Mouse (Mus musculus) ES-E14 (cell line): ENCODE measurements around the gene a. TPM values are rescaled to one million over a fixed set of nuclear protein-coding genes. Genes with fewer than 3 reads are reported as not detected.

ENCODE experiments used
- DNase-seq: peaks from one replicate; pipeline ENCODE4 v3.0.0-alpha.2; 2013; ENCODE audit warnings: low read depth, low spot score
- H3K27ac ChIP-seq: 2 replicates; pipeline ENCODE4 v1.5.1; 2012; ENCODE audit warnings: low read depth, mild to moderate bottlenecking, low read length, moderate library complexity, mixed read lengths; ENCODE audit not compliant: poor library complexity, insufficient read depth, severe bottlenecking
- H3K36me3 ChIP-seq: 2 replicates; pipeline ENCODE4 v1.6.1; 2012; ENCODE audit warnings: mild to moderate bottlenecking, low read length, moderate library complexity, mixed read lengths; ENCODE audit not compliant: control insufficient read depth, poor library complexity, insufficient read depth, severe bottlenecking
- H3K4me1 ChIP-seq, 2 experiments: fragments of 150-350 bp in 1 of 2; sonication (generic) in 1 of 2; 2 replicates each; pipeline ENCODE4 v1.6.1; 2012; ENCODE audit warnings: low read length in 2 of 2, mild to moderate bottlenecking in 1 of 2, mixed read lengths in 1 of 2; ENCODE audit not compliant: control insufficient read depth in 2 of 2, insufficient read depth in 2 of 2, poor library complexity in 1 of 2
- H3K4me3 ChIP-seq, 2 experiments: fragments of 150-350 bp in 1 of 2; sonication (generic) in 1 of 2; 2 replicates each; pipeline ENCODE4 v1.5.1; 2012; ENCODE audit warnings: low read length in 2 of 2, low read depth in 1 of 2, mild to moderate bottlenecking in 1 of 2, mixed read lengths in 1 of 2; ENCODE audit not compliant: insufficient read depth in 1 of 2, poor library complexity in 1 of 2, severe bottlenecking in 1 of 2
- H3K9ac ChIP-seq: 2 replicates; pipeline ENCODE4 v1.6.1; 2012; ENCODE audit warnings: low read depth, mild to moderate bottlenecking, low read length, mixed read lengths; ENCODE audit not compliant: poor library complexity, insufficient read depth, severe bottlenecking
- H3K9me3 ChIP-seq: fragments of 150-350 bp; sonication (generic); 2 replicates; pipeline ENCODE4 v1.6.1; 2012; ENCODE audit warnings: low read depth, mild to moderate bottlenecking, low read length; ENCODE audit not compliant: control insufficient read depth, insufficient read depth
- CHD2 ChIP-seq: IDR thresholded peaks from 2 replicates; pipeline ENCODE4 v1.6.1; 2014; ENCODE audit warnings: mild to moderate bottlenecking, low read depth, low read length, inconsistent platforms
- HCFC1 ChIP-seq: IDR thresholded peaks from 2 replicates; pipeline ENCODE4 v1.6.1; 2012; ENCODE audit warnings: low read length, inconsistent platforms, borderline replicate concordance; ENCODE audit not compliant: insufficient read depth
- MAFK ChIP-seq: IDR thresholded peaks from 2 replicates; pipeline ENCODE4 v1.6.1; 2014; ENCODE audit warnings: mild to moderate bottlenecking, low read depth, low read length, inconsistent platforms; ENCODE audit not compliant: insufficient read depth
- ZC3H11A ChIP-seq: IDR thresholded peaks from 2 replicates; pipeline ENCODE4 v1.6.1; 2012; ENCODE audit warnings: low read depth, mild to moderate bottlenecking, inconsistent platforms, low read length, borderline replicate concordance
- ZNF384 ChIP-seq: IDR thresholded peaks from 2 replicates; pipeline ENCODE4 v1.6.1; 2012; ENCODE audit warnings: low read depth, low read length, inconsistent platforms
- in situ Hi-C, 2 experiments: fragments of 600-800 bp; cut with MboI; formaldehyde crosslinking; loops; one replicate each; pipeline ENCODE4 v1.15.1; 2025; ENCODE audit warnings: low sequenced_read_pairs in 2 of 2, inconsistent platforms in 1 of 2; ENCODE audit not compliant: unreplicated experiment in 2 of 2
- total RNA-seq: library from RNA; depleted of rRNA; stranded (reverse); fragments of 300-350 nt; gene quantifications from 2 replicates; pipeline ENCODE4 v1.2.3, GENCODE M21; 2012

The a gene
- total RNA-seq, 1 experiment: 0.49 TPM

- H3K4me1 ChIP-seq: no peaks in the 10 kb centered on the region
- H3K9me3 ChIP-seq: no peaks in the 10 kb centered on the region
- H3K27ac ChIP-seq: no peak overlapping the region
- in situ Hi-C loops: loop anchor here in 1 of 2 experiments (25.0 kb wide), 1 partner anchor 213 kb away; no protein-coding TSS in a partner anchor
- no peak overlapping the region for H3K4me3 ChIP-seq
- H3K9ac ChIP-seq: no peak overlapping the region
- H3K36me3 ChIP-seq: no peaks in the 10 kb centered on the region
- DNase-seq: no peak
- TF ChIP-seq HCFC1 (no peak), ZNF384 (no peak), ZC3H11A (no peak), MAFK (no peak), CHD2 (no peak)
These were observed 134.3 kb downstream of the a start for GRCm38 (mm10) chr2:154925411-154926031.

DNA sequence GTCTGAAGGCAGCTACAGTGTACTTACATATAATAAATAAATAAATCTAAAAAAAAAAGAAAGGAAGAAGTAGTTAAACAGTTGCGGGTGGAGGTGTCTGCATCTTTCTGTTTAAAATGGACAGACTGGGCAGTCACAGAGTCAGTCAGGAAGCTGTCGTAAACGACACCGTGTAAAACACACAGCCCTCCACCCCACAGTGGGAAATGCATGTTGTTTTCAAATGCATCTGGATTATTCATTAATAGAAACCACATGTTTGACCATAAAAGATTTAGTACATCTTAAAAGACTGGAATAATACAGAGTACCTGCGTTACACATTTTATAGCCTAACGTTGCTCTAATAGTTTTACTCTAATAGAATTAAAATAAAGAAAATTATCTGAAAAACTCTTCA is 135.6 kb downstream of the a start:
- TF ChIP-seq HCFC1 (no peak), MAFK (no peak), CHD2 (no peak), ZNF384 (no peak), ZC3H11A (no peak)
- in situ Hi-C loops: loop anchor here in 1 of 2 experiments (25.0 kb wide), 1 partner anchor 215 kb away; no protein-coding TSS in a partner anchor
- no peak for DNase-seq
- Histone ChIP-seq H3K9ac (no peak overlapping the region), H3K4me1 (no peaks in the 10 kb centered on the region), H3K36me3 (no peaks in the 10 kb centered on the region), H3K4me3 (no peak overlapping the region), H3K9me3 (no peaks in the 10 kb centered on the region), H3K27ac (no peak overlapping the region)

DNA sequence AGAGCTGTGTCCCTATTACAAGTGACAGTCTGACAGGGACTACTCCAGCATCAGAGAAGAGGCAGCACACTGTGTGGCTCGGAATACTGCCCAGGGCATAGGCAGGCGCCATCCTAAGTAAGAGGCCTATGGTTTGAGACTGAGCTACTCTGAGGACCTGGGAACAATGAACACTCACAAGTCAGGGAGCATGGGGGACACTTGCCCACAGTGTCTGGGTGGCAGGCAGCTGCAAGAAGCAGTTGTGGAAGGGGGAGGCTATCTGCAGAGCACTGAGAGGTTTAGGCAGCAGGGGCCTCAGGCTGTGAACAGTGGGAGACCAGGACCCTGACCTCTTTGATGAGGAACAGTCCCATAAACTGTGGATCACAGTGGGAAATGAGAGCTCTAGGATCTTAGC is 137.1 kb downstream of the a start:
- no peak for DNase-seq
- no peak overlapping the region for H3K9ac ChIP-seq
- H3K4me3 ChIP-seq: no peak overlapping the region
- in situ Hi-C loops: loop anchor here in 1 of 2 experiments (25.0 kb wide), 1 partner anchor 216 kb away; no protein-coding TSS in a partner anchor
- no peaks in the 10 kb centered on the region for H3K9me3 ChIP-seq
- TF ChIP-seq ZC3H11A (no peak), ZNF384 (no peak), HCFC1 (no peak), MAFK (no peak), CHD2 (no peak)
- H3K27ac ChIP-seq: no peak overlapping the region
- H3K4me1 ChIP-seq: no peaks in the 10 kb centered on the region
- H3K36me3 ChIP-seq: no peaks in the 10 kb centered on the region

GRCm38 (mm10) chr2:154933884-154934283 is 142.7 kb downstream of the a start:
- H3K36me3 ChIP-seq: no peaks in the 10 kb centered on the region
- H3K4me3 ChIP-seq: no peak overlapping the region
- TF ChIP-seq MAFK: no peak
- TF ChIP-seq ZC3H11A: no peak
- TF ChIP-seq HCFC1: no peak
- TF ChIP-seq ZNF384: no peak
- TF ChIP-seq CHD2: no peak
- H3K9ac ChIP-seq: no peak overlapping the region
- H3K9me3 ChIP-seq: no peaks in the 10 kb centered on the region
- in situ Hi-C loops: loop anchor here in 1 of 2 experiments (25.0 kb wide), 1 partner anchor 222 kb away; no protein-coding TSS in a partner anchor
- H3K27ac ChIP-seq: no peak overlapping the region
- no peak for DNase-seq
- no peaks in the 10 kb centered on the region for H3K4me1 ChIP-seq
